Mouse (Mus musculus) testis, postnatal 14 days (tissue): Measurements from ENCODE around the gene Abca17.

Source experiments
- DNase-seq: peaks from one replicate; pipeline ENCODE4 v3.0.0; 2021; ENCODE audit warnings: low spot score

Abca17 gene

DNA sequence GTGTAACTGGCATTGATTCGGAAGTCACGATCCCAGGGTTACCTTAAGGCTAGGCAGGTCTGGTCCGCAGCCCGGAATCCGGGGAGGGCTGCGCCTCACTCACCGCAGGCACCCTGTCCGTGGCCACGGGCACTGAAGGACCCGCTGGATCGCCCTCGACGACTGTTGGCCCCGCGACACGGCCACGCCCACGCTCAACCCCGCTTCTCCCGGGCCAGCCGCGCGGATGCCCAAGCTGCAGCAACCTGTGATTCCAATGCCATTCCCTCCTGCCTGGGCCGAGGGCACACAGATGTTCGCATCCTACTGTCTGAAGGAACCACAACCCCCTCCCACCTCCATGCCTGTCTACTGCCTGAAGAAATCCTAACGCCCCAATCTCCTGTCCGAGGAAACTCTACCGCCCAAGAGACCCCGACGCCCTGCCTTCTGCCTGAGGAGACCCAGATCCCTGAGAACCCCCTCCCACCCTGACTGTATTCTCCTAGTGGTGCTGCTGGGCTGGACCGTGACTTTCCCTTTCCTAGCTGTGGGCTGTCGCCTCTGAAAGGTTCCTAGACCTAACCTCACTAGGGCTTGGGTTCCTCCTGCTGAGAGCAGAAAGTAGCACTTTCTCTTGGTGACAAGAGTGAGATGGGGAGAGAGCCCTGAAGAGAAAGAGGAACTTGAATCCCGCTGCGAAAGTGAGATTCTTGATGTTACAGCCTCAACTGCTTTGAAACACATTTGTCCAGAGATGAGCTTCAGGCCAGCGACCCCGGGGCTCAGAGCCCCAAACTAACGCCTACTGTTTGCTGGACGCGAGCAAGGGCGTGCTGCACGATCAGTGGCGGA, at the start of gene Abca17:
Gene Abca17 (minus strand): TSS at position 143 of the 834 bp plus-strand sequence.
- DNase-seq = peak; percentile 53

DNA sequence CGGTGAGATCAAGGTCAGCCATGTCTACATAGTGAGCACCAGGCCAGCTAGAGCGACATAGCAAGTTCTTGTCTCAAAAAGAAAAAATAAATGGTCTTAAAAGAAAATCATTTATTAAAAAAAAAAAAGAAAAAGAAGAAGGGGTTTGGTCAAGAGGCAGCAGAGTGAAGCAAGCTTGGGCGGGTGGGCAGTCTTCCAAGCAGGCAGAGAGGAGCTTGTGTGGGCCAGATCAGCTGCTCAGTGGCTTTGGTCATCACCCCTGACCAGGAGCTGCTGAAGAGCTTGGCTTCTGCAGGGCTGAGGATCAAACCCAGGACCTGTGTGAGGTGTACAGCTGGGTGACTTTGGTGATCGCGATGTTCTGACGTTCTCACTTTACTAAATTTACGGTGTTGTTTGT, 43.6 kb upstream of the Abca17 start:
- DNase-seq = no peak

DNA sequence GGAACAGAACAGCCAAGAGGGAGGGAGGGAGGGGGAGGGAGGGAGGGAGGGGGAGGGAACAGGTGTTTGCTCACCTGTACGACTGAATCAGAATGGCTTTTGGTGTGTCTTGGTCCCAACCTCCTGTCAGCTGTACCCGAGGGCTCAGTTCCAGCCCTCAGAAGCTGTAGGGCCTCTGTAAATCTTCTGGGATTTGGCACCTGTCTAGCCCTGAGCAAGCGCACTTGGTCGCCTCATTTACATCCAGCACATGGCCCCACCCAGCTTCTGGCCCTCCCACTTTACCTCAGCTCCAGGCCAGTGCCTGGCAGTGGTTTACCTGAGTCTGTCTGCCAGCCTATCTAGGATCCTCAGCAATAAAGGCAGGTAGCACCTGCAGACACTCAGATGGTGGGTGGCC, 42.7 kb upstream of the Abca17 start:
- DNase-seq = no peak

DNA sequence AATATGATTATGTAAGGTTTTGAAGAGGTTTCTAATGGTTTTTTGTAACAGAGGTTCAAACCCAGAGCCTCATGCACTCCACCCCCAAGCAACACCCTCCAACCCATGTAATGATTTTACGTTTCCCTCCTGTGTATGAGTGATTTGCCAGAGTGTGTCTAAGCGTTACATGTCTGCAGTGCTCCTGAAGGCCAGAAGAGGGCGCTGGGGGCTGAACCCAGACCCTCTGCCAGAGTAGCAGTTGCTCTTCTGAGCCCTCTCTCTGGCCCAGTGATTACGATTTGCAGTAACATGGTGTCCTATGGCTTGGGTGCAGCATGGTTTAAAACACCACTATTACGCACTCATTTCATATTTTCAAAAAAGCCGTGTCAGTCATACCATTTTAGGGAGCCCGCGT, 40.3 kb upstream of the Abca17 start:
- DNase-seq = no peak

DNA sequence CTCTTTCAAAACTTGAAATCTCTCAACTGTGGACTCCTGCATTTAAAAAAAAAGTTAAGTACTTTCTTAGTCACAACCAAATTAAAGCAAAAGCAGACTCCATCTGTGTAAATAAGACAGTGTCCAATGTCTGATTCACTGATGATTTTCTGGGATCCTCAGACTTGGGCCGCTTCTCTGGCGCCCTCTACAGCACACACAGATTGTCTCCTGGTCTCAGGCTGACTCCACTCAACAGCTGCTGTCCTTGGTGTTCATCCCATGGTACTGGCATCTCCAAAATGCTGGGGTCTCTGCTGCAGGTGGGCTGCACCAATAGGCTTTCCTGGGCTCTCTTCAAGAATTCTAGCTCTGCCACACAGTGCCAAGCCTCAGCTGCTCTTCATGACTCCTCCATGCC, 39.0 kb upstream of the Abca17 start:
- DNase-seq = no peak

DNA sequence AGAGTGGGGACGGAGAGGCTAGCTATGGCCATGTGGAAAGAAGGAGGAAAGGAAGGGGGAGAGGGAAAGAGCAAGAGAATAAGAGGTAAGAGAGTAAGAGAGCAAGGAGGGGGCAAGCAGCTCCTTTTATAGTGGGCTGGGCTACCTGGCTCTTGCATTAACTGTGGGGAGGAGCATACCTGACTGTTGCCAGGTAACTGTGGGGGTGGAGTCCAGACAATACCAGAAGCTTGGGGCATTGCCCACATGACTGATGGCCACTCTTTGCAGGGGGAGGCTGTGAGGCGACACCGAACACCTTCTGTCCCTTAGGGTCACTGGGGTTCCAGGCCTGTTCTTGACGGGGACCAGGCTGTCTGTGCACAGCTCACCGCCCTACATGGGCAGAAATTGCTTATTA, 37.8 kb upstream of the Abca17 start:
- no peak for DNase-seq

DNA sequence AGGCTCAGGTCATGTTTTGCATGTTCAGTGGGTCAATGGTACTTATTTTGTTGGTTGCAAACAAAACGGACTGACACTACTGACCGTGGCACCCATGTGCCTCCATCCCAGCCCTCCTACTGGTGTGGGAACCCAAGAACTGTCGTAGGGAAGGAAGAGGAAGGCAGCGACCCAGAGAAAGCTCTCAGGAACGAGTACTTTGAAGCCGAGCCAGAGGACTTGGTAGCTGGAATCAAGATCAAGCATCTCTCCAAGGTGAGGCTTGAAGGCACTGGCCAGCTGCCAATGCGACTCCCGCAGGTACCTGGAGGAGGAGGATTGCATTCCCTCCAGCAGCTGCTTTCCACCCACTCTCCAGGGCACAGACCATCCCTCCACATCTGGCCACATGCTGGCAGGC, 32.9 kb upstream of the Abca17 start:
- no peak for DNase-seq

DNA sequence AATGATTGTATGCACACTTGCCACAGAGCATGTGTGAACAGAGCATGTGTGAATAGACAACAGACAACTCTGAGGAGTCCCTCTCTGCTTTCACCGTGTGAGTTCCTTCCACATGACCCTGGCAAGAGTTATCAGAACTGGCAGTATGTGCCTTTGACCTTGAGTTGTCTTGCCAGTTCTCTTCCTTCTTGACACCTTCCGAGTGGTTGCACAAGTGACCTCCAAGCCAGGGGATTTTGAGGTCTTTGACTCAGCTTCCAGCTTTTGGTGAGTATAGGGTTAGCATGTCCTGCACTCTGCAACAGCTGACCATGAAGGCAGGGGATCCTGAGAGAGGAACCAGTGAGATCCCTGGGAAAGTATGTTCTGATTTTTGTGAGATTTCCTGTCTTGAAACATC, 27.6 kb upstream of the Abca17 start:
- DNase-seq = no peak

DNA sequence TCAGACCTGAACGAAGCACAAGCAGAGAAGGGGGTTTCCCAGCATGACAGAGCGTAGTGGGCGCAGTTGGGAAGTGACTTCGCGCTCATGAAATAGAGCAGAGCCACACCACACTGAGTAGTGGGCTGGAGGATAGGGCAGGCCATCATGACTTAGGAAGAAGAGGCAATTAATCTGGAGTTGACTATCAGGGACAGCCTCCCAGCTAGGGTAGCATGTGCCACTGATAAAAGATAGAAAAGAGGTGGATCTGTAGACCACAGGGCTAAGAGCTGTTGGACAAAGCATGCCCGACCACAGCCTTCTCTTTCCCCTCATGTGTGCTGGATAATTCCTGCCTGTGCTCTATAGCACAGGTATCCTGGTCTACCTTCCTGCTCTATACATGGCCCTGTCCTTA, 25.0 kb upstream of the Abca17 start:
- DNase-seq = no peak

DNA sequence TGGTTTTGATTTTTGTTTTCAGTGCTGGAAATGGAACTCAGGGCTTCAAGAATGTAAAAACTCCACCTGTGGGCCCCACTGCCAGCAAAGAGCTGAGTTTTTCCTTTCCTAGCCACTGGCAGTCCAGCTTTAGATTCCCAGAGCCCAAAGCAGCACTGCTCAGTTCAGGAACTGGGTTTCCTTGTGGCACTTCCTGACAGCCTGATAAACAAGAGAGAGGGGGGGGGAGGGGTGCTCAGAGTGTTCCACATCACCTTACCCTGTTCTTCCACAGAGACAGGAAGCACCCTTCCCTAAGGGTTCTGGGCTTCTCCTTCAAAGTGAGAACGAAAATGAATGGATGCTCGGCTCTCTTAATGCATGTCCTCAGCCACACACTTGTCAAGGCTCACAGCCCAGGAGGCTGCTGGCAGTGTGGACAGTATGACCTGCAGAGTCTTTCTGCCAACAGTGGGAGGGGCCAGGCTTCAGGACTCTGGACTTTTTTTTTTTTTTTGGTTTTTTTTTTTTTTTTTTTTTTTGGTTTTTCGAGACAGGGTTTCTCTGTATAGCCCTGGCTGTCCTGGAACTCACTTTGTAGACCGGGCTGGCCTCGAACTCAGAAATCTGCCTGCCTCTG, 24.3 kb upstream of the Abca17 start:
- DNase-seq = no peak

DNA sequence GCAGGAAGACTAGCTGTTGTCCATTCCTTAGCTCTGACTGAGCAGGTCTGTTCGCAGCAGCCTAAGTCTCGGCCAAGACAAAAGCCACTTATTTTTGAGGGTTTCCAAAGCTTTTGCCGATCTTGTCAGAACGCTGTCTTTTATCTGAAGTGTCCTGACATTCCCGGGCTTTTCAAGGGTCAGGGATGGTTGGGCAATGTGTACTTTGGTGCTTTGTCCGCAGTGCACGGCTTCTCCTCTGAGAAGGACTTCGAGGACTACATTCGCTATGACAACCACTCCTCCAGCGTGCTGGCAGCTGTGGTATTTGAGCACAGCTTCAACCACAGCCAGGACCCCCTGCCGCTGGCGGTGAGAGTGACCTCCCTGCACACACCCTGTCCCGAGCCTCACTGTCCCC, 15.0 kb upstream of the Abca17 start:
- no peak for DNase-seq

DNA sequence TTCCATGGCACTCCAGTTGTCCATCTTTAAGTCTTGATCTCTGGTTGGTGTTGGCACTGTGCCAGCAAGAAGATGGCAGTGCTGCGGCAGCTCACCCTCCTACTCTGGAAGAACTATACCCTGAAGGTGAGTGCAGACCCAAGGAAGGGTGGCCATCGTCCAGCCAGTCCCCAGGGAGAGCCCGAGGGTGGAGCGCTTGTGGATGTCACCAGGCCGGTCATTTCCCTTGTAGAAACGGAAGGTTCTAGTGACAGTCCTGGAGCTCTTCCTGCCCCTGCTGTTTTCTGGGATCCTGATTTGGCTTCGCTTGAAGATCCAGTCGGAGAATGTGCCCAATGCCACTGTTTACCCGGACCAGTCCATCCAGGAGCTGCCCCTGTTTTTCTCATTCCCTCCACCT, 13.6 kb upstream of the Abca17 start:
- DNase-seq = no peak

DNA sequence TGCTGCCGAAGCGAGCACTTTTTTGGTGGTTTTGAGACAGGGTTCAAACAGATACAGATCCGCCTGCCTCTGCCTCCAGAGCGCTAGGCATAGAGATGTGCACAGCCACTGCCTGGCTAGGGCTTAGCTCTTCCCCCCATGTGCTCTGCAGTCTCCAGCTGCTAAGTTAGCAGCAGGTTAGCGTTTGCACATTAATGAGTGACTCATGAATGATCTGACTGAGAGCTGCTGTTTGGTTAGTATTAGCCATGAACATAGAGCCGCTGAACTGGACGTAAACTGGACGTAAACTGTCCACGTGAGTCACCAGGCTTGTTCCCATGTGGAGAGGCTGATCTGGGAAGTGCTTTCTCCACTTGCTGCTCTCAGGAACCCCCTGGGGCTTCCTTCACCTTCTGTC, 11.7 kb upstream of the Abca17 start:
- no peak for DNase-seq

DNA sequence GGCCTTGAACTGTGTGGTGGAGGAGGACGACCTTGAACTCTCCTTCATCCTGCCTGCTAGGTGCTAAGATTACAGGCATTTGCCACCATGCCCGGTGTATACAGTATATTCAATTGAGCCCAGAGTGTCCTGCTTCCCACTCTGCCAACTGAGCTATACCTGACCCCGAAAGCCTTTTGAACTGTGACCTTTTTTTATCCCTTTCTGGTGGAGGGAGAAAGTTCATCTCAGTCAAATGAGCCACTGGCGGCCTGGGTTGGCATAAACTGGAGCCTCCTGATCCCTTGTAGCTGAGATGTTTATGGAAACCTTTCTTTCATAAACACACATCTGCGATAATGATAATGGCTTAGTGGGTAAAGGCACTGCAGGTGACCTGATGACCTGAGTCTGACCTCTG, 10.4 kb upstream of the Abca17 start:
- no peak for DNase-seq

DNA sequence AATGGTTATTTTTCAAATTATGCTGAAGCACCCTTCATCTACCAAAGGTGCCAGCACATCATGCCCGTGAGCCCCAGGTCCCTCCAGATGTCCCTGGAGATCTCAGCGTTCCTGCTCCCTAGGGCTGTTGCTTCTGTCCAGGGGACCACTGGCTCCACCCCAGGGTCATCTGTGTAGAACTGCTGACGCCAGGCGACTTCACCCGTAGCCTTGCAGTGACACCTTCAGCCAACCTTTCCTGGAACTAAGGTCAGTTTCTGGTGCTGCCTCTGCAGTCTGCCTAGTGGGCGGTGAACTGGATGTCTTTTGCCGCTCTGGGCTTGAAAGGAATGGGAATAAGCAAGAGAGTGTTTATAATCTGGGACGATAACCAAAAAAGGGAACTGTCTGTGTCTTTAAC, 10.0 kb upstream of the Abca17 start:
- DNase-seq = no peak

DNA sequence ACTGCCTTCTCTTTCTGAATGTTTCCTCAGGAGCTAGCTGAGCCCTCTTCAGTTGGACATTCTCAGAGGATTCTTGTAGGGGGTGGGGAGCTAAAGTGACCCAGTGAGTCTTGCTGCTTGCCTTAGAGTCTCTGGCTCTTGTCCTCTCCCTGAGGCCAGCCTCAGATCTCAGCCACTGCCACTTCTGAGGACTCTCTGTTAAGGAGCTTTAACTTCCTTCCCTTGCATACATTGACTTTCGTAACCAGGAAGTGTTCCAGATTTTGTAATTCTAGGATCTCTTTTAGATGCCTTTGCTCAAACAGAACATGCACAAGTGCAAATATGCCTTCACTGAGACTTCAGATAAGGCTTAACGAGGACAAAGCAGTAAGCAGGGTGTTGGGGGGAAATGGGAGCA, 9.0 kb upstream of the Abca17 start:
- DNase-seq = no peak

DNA sequence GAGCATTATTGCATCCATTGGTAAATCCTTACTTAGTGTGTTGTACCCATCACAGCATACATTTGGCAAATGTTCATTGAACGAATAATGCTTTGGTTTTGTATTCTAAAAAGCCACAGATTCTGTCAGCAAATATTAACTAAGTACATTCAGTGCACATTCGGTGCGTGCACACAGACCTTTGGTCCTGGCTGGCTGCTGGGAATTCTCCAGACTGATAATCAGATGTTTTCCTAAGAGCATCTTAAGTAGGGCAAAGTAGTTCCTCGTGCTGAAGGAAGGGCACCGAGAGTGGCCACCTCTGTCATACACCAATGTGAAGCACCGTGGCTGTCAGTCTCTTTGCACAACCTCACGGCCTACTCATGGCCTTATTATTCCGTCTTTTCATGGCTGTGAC, 8.1 kb upstream of the Abca17 start:
- DNase-seq = no peak

DNA sequence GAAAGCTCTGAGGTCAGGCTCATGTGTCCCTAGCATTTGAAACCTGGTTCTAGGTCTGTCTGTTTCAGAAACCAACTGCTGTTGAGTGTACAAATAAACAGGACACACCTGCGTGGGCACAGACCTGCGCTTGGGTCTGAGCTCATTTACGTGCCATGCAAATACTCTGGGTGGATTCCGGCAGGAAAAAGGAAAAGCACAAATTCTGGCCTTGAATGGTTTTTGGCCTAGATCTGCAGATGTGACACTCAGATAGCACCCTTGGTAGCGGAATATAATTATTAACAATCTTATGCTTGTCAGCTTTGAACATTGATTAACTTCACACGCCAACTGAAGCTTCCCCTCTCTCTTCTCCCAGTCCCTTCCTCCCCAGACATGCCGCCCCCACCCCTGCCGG, 4.4 kb upstream of the Abca17 start:
- no peak for DNase-seq

DNA sequence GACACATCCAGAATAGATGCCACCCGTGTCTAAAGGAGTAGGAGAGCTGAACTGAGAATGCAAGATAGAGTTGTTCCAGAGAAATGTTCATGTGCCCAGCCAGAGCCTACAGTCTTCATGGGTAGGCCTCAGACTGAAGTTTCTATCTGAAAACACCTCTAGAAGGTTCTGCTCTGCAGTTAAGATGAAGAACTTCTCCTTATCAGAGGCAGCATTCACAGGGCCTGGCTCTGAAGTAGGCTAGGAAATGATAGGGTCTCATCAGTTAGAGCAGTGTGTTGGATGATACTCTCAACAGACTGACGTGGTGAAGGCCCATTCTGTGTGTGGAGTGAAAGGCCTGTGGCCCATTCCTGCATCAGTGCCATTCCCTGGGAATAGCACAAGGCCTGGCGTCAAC, 3.1 kb upstream of the Abca17 start:
- no peak for DNase-seq

DNA sequence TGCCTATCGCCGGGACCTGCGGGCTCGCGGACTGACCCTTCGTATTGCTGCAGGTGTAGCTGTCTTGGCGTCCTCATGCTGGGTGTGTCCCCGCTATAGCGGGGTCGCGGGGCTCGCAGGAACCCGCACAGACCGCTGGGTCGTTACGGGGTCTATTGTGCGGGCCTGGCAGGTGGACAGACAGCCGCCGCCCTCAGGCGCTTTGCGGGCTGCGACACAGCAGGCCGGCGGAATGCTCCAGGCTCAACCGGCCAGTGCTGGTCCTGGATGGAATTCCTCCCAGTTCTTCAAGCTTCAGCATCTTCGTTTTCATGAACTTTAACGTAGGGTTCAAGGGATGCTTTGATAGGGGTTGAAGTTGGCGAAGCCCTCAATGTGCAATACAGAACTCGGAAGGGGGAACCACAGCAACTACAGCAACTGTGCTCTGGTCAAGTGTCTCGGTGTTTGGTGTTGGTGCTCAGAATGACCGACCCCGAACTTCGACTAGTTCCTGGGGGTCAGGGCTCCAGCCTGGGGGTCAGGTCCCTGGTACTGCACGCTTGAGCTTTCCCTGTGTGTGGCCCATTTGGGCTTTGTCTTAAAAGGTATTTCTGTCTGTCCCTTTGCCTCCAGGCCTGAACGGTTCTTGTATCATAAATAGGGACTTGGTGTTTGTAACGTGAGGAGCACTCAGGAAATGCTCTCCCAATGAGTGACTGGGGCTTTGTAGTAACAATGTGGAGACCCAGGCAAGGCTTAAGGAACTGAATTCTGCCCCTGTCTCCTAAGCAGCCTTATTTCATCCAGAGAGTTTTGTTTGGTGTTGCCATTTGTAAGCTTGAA, 1.7 kb upstream of the Abca17 start:
- no peak for DNase-seq

DNA sequence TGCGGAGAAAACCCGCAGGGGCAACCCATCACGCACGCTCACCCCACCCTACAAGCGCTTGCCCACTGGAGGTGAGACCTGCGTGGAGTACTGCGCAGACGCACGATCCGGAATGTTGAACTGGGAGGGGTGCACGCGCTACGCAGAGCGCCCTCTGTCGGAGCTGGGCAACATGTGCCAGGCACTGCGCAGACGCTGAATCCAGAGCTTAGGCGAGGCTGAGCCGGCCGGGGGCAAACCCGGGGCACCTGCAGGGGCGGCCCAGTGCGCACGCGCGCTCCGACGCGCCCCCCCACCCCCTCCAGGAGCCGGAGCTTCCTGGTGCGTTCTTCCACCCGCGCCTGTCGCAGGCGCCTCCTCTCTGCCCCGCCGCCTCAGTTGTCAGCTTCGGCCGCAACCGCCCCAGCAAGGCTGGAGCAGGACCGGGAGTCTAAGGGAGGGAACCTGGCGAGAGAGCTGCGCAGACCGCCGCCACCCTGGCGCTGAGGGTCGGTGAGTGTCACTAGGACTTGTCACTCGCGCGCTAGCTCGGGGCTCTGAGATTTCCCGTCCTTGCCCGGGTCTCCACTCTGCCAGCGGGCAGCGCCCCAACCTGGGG, 991 bp upstream of the Abca17 start, which contains the start of gene Abca3:
Gene Abca3 (plus strand): TSS at position 191 of the 598 bp plus-strand sequence.
- peak; percentile 96 for DNase-seq

DNA sequence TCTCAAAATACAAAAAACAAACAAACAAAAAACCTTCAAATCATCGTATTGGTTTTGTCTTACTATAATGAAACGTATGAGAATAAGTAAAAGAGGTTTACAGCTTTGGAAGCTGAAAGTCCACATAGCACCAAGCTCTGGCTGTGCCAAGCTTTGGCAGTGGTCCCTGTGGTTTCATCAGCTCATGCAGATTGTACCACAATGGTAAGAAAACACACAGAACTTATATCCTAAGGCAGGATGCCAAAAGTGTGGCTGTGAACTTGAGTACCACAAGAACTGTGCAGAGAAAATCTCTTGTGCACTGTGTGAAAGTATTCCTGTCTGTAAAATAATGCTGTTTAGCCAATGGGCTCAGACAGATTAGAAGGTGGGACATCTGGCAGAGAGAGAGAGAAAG, 1.7 kb downstream of the Abca17 start:
- DNase-seq = no peak

DNA sequence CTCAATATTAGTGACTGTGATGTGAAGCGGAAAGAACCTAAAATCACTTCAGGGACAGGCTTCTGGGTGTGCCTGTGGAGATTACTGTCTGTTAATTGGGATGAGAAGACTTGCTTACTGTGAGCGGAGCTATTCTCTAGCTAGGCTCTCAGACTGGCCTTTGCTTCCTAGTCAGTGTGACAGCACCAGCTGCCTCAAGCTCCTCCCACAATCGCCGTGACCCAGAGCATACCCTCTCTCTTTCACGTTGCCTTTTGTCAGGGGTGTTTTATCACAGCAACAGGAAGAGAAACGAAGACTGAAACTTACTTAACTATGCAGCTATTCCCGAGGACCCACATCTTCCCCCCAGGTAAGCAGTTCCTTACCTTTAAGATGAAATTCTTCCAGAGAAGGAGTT, 4.0 kb downstream of the Abca17 start:
- no peak for DNase-seq
